ENCODE assay signal across 17 mouse cellular contexts in genomic region chr16:11743724-11744123, GRCm38 (mm10).
"Had no signal": no experiment of that assay in that cellular context is flagged by ENCODE, and none has a peak within 500 bp of the region (broad histone marks: within the 10 kb centered on the region; RNA-seq: fewer than 3 reads in every experiment).

No protein-coding gene starts in this region.

- H3K4me1 ChIP-seq: kidney, embryonic 15.5 days; limb, embryonic 13.5 days; liver, embryonic 15.5 days; midbrain, embryonic 12.5 days had no signal

- H3K4me2 ChIP-seq: kidney, embryonic 15.5 days; limb, embryonic 13.5 days; liver, embryonic 11.5 days; liver, embryonic 15.5 days; midbrain, embryonic 12.5 days had no signal

- H3K9ac ChIP-seq: kidney, embryonic 15.5 days; limb, embryonic 13.5 days; liver, embryonic 15.5 days; midbrain, embryonic 12.5 days had no signal

- H3K4me3 ChIP-seq: kidney, embryonic 15.5 days; left cerebral cortex, adult 2 months; limb, embryonic 13.5 days; liver, embryonic 15.5 days; megakaryocyte, embryonic 14.5 days; midbrain, embryonic 12.5 days had no signal

- H3K27ac ChIP-seq: kidney, embryonic 15.5 days; left cerebral cortex, adult 2 months; limb, embryonic 13.5 days; liver, embryonic 15.5 days; midbrain, embryonic 12.5 days; stomach, postnatal 0 days had no signal

- DNase-seq: kidney, adult 2 months; kidney, postnatal 14 days; lung, adult 2 months; lung, postnatal 36 days; thymus, adult 2 months; thymus, postnatal 25 days had no signal

- H3K36me3 ChIP-seq: kidney, embryonic 15.5 days; limb, embryonic 13.5 days; liver, embryonic 15.5 days; midbrain, embryonic 12.5 days had no signal

- ATAC-seq: intestine, embryonic 16.5 days; lung, postnatal 0 days; midbrain, embryonic 16.5 days had no signal

- H3K9me3 ChIP-seq: kidney, embryonic 15.5 days; limb, embryonic 13.5 days; liver, embryonic 15.5 days; megakaryocyte, embryonic 14.5 days; midbrain, embryonic 12.5 days had no signal

- H3K27me3 ChIP-seq: kidney, embryonic 15.5 days; limb, embryonic 13.5 days; liver, embryonic 15.5 days; midbrain, embryonic 12.5 days had no signal
